Mouse (Mus musculus) neutrophil, adult 59 days (primary cell): ENCODE data around the gene Rfx8. TPM values are rescaled to one million over a fixed set of nuclear protein-coding genes. Genes with fewer than 3 reads are reported as not detected.

Experiments used
- total RNA-seq, 2 experiments: library from RNA; stranded (reverse); gene quantifications; 1 replicate in 1 of 2; 2 replicates in 1 of 2; pipeline ENCODE4 v1.2.4; 2023

Rfx8 gene
- not detected for total RNA-seq

DNA sequence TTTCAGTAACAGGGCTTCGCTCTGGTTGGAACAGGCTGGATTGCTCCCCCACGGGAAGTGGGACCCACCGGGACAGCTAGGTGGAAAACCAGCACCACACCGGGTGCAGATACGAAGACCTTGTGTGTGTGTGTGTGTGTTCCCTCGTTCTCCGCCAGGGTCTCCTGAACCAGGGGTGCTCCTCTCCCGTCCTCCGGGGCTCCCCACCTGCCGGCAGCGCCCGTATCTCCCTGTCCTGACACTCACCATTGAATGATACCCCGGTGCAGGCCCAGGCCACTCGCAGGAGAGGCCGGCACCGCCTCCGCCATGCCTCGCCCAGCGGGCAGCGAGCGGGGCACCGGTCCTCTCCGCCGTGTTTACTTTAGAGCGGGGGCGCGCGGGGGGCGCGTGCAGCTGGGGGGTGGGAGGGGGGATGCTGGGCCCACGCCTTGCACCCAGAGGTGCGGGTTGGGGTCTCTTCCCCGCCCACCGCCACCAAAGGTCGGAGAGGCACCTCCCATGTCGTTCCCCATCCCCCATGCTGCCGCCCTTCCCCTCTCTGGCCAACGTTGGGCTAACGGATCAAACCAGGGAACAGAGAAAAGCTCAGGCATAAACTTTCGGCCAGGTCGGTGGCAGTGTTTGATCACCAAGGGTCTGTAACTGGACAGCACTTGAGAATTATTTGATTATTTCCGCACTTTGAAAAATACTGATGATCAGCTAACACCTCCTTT, at the start of gene Rfx8:
Gene Rfx8, minus strand, starts transcription at position 366 of the 719 bp plus-strand sequence.

DNA sequence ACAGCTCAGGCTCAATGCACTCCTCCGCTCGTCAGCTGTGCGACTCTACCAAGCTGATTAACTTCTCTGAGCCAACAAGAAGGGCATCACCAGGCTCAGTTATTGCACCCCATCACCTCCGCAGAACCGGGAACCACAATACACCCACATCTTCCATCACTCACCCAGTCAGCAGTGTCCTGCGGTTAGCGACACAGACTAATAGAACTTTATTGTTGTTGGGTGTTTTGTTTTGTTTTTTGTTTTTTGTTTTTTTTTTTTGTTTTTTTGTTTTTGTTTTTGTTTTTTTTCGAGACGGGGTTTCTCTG, 69.6 kb downstream of the Rfx8 start, which contains the start of gene Creg2:
Gene Creg2, minus strand, starts transcription at position 234 of the 308 bp plus-strand sequence.

Other genes with a start within 250 kb of the Rfx8 start
- 100 to 1,000 TPM; 115 to 149 TPM for gene Tbc1d8, start 242.2 kb downstream of the Rfx8 start, total RNA-seq
- 10 to 100 TPM; 16.6 to 17.1 TPM for gene Cnot11, start 186.0 kb downstream of the Rfx8 start, total RNA-seq
- gene Rnf149, start 143.6 kb downstream of the Rfx8 start, total RNA-seq: 100 to 1,000 TPM in 1 of 2 experiments, 10 to 100 TPM in 1; 97.2 to 121 TPM
- gene Creg2, start 69.5 kb downstream of the Rfx8 start, total RNA-seq: not detected
- gene Gm3646, start 84.3 kb upstream of the Rfx8 start, total RNA-seq: not detected
- 100 to 1,000 TPM; 239 to 245 TPM for gene Map4k4, start 179.9 kb upstream of the Rfx8 start, total RNA-seq